Mouse (Mus musculus): ENCODE results near the gene Ahdc1.

The Ahdc1 gene

GRCm38 (mm10) chr4:133011028-133011820, at the start of gene Ahdc1:
Ahdc1 (plus strand) TSS chr4:133011260.
- DNase-seq (ENCODE audit: low spot score), result peak; percentile 87

GRCm38 (mm10) chr4:132961866-132962265, 49.2 kb upstream of the Ahdc1 start:
- DNase-seq (ENCODE audit: low spot score), result no peak

GRCm38 (mm10) chr4:132962628-132963027, 48.4 kb upstream of the Ahdc1 start:
- DNase-seq (ENCODE audit: low spot score), result no peak

DNA sequence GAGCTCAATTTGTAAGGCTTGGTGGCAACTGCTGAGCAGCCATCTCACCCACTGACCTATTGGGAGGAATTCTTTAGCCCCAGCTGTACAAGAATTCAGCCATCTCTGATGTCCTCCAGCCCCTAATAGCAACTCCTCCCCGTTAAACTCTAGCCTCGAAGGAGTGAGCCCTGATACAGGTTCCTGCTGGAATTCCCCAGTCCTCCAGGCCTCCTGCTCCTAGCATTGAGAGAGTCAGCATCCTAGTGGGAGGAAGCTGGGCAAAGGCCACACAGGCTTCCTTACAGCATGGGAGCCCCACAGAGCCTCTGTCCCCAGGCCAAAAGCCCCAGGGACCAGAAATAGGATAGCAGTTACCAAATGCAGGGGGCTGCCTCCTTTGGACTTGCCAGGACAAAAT, 47.6 kb upstream of the Ahdc1 start:
- no peak for DNase-seq (ENCODE audit: low spot score)

DNA sequence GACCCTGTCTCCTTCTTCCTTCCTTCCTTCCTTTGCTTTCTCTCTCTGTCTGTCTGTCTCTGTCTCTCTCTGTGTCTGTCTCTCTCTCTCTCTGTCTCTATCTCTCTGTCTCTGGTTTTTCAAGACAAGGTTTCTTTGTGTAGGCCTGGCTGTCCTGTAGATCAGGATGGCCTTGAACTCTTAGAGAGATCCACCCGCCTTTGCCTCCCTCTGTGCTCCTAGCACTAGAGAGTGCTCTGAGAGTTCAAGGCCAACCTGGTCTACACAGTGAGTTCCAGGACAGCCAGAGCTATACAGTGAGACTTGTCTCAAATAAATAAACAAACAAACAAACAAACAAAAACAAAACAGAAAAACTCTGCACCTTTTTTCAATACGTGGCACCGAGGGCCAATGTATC, 47.0 kb upstream of the Ahdc1 start:
- no peak for DNase-seq (ENCODE audit: low spot score)

DNA sequence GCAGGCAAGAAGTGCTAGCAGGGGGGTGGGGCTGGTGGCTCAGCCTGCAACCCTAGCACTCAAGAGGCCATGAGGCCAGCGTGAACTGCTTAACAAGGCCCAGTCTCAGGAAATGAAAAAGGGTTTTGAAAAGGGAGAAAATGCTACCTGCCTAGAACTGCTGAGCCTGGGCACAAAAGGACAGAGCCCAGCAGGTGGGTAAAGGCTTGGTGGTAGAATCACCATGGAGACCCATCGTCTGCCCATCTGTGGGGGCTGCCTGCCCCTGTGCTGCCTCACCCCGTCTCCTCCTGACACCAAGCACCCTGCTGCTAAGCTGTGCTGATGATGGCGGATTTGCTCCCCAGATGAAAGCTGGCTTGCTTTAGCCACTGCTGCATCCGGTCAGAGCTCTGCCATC, 46.6 kb upstream of the Ahdc1 start:
- no peak for DNase-seq (ENCODE audit: low spot score)

- DNase-seq (ENCODE audit: low spot score), result no peak
Observed at GRCm38 (mm10) chr4:132968105-132968938, 42.7 kb upstream of the Ahdc1 start.

- no peak for DNase-seq (ENCODE audit: low spot score)
Observed at GRCm38 (mm10) chr4:132971601-132972000, 39.5 kb upstream of the Ahdc1 start.

DNA sequence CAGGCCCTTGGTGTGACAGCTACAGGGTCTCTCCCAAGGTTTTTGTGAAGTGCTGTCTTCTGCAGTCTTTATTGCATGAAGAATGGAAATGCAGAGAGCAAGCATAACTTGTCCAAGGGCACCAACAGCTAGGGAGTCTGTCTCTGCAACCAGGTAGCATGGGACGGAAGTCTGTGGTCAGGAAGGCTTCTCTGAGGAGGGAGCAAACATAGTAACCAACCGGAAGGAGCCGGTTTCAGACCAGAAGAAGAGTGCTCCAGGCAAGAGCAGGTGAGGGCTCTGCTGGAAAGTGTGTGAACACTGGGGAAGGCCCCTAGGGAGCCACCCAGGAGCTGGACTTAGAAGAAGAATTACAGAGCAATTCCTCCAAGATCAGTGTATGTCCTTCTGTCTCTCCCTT, 39.0 kb upstream of the Ahdc1 start:
- no peak for DNase-seq (ENCODE audit: low spot score)

DNA sequence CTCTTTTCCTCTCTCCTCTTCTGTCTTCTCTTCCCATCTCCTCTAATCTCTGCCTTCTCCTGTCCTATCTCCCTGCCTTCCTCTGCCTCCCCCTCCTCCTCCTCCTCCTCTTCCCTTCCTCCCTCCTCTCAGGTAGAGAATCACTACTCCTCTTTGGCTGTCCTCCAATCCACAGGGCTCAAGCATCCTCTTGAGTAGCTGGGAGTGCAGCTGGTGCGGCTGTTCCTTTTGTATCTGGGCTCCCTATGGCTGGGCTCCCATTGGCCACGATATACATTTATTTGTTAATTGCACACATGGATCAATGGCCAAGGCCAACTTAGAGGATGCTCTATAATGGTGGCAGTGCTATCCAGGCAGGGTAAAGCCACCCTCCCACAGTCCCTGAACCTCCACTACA, 38.5 kb upstream of the Ahdc1 start:
- no peak for DNase-seq (ENCODE audit: low spot score)

DNA sequence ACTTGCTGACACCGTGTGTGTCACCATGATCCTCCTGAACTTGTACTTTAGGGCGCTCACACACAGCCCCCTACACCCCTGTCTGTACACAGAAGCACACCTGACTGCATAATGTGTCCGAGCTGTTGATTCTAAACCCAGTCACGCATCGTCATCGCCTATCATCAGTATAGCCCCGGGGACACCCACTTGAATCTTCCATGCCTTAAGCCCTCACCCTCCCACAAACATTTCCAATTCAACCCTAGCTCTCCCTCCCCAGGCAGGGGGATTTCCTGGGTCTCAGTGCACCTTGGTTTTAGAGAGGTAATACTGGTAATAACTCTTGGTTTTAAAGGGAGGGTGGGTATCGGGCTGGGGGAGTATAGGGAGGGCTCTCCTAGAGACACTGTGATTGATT, 37.9 kb upstream of the Ahdc1 start:
- DNase-seq (ENCODE audit: low spot score), result no peak

- DNase-seq (ENCODE audit: low spot score), result no peak
Observed at GRCm38 (mm10) chr4:132973814-132974398, 37.2 kb upstream of the Ahdc1 start, which contains the start of gene Fgr. Fgr (plus strand) TSS chr4:132974095.

DNA sequence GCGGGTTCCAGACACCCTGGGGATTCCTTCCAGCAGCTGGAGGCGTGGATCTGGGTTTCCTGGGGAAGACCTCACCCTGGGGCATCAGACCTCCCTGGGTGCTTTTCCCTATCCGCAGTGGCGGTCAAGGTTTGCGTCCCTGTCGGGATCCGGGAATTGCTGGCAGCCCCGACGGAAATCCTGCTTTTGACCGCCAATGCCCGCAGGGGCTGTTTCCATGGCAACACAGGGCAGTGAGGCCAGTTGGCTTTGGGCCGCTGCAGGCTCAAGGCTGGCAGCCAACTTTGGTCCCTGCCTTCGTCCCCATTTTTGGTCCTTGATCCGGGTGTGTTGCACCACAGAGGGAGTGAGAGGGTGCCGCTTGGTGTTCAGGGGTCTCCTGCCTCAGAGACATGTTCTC, 36.2 kb upstream of the Ahdc1 start:
- no peak for DNase-seq (ENCODE audit: low spot score)

DNA sequence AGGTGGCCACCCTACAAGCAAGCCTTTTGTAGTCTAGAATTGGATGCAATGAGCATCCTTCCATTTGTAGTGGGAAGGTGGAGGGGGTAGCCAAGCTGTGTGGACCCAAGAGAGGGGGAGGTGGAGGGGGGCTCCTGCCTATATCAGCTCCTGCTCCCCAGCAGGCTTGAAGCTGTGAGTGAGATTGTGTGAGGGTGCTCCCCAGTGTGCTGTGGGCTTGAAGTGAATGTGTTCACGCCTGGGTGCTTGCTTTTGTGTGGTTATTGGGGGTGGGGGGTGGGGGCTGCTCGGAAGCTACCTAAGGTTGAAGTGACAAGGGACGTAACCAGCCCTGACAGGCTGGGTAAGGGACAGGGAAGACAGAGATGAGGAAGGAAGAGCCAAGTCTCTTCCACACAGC, 35.3 kb upstream of the Ahdc1 start:
- no peak for DNase-seq (ENCODE audit: low spot score)

DNA sequence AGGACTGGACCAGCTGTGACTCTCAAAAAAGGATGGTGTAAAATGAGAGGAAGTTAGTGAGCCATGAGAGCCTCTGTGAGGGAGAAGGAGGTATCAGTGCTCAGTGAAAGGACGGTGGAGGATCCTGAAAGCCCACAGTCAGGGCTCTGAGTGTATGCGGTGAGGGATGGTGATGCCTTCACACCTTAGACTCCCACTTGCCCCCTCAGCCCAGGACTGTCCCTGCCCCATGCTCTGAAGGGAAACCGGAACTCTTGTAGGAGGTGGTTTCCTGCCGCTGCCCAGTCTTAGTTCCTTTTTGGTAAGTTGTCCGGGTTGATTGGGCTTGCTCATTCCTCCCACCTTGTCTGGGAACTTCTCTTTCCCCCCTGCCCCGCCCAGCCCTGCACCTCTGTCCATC, 34.3 kb upstream of the Ahdc1 start:
- DNase-seq (ENCODE audit: low spot score), result no peak

DNA sequence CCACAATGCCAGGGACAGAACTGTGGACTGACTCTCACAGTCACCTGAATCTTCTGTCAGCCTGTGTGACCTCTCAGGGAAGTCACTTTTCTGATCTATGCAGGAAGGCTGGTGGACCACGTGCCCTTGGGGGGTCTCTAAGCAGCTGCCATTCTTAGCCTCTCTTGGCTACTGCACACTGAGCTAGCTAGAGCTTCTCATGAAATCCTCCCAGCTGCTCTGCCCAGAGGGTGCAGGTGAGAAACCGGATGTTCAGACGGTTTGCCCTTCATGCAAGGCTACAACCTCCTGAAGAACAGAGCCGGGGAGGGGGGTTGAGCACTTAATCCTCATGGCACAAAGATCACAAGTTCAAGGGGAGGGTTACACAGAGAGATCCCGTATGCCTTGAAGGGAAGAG, 33.5 kb upstream of the Ahdc1 start:
- DNase-seq (ENCODE audit: low spot score), result no peak

DNA sequence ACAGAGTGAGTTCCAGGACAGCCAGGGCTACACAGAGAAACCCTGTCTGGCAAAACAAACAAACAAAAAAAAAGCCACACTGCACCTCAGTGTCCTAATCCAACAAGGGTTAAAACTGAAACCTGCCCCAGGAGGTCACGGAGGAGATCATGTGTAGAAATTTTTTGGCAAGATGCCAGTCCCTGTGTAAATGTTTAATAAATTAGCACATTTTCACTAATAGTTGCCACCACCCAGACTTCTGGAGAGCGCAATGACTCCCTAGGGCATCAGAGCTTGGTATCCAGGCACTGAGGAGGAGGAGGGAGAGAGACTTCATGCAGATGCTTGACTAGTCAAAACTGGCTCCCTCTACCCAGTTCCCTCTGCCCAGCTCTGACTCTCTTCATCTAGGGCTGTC, 31.9 kb upstream of the Ahdc1 start:
- no peak for DNase-seq (ENCODE audit: low spot score)

DNA sequence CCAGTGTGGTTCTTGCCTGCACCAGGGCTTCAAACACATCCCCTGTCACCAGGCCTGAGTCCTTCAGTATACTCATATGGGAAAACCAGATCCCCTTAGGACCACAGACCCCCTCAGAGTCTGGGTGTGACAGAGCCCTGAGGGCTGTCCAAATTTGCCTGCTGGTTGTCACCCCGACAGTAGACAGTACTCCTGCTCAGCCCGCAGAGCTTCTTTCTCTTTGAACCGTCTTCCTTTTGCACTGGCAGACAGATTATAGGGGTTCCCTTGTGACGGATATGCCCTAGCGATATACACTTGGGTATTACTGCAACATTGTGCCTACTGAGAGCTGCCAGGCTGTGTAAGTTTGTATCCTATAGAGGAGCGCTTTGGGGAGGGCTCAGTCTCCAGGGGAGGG, 29.4 kb upstream of the Ahdc1 start:
- DNase-seq (ENCODE audit: low spot score), result no peak

DNA sequence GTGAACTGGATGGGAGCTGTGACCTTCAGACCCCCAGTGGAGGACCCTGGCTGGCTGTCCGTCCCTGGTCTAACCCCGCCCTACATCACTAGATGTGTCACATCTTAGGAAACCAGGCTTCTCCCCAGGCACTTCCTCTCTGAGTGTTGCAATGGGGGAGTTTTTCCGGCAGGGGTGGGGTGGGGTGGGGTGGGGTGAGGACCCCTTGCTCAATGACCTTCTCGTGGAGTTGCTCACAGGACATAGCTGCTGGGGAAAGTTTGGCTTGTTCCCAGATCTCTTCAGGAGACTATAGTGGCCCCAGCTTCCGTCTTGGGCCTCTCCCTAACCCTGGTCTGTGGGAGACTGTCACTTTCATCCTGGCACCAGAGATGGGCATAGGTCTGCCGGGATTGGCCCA, 28.1 kb upstream of the Ahdc1 start:
- no peak for DNase-seq (ENCODE audit: low spot score)

DNA sequence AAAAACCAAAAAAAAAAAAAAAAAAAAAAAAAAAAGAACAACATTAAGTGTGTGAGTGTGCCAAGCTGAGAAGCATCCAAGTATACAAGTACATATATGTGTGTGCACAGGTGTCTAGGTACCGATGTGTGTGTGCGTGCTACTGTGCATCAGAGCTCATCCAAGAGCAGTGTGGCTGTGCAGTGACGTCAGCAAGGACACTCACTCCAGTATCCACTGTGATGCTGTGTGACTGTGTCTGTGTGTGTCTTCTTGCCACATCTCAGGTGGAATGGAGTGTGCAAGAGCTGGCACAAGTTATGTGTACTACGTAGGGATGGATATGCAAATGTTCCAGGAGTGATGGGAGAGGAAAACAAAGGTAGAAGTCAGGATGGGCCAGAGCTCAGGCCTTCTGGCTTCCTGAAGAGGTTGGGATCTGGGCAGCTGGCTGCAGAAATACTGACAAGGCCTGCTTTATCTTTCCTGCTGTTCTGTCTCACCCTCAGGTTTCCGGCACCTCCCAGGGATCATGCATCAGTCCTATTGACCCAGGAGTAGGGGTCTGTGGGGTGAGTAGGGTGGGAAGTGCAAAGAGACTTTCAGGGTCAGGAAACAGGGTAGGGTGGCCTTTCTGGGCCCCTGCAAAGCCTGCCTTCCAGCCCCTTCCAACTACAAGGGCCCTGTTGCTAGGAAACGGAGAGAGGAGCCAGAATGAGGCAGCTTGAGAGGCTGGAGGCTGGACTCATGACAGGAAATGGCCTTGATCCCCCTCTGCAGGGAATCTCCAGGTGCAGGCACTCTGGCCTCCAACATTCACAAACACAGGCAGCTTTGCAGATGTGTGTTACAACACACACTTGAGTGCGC, 27.2 kb upstream of the Ahdc1 start:
- DNase-seq (ENCODE audit: low spot score), result no peak

GRCm38 (mm10) chr4:132988581-132989355, 22.3 kb upstream of the Ahdc1 start:
- no peak for DNase-seq (ENCODE audit: low spot score)
